Mouse (Mus musculus) hematopoietic multipotent progenitor cell, adult 10-12 weeks (in vitro differentiated cells): ENCODE results near the gene Il17d. TPM values are rescaled to one million over a fixed set of nuclear protein-coding genes. Genes with fewer than 3 reads are reported as not detected.

Experiments
- polyA plus RNA-seq: library from polyadenylated mRNA; stranded (reverse); fragments of >175 nt; gene quantifications from 2 replicates; pipeline ENCODE4 v1.2.3, GENCODE M21; 2012; ENCODE audit warnings: low replicate concordance

Gene Il17d
- polyA plus RNA-seq: 0.27 and 1.1 TPM in 2 replicates

DNA sequence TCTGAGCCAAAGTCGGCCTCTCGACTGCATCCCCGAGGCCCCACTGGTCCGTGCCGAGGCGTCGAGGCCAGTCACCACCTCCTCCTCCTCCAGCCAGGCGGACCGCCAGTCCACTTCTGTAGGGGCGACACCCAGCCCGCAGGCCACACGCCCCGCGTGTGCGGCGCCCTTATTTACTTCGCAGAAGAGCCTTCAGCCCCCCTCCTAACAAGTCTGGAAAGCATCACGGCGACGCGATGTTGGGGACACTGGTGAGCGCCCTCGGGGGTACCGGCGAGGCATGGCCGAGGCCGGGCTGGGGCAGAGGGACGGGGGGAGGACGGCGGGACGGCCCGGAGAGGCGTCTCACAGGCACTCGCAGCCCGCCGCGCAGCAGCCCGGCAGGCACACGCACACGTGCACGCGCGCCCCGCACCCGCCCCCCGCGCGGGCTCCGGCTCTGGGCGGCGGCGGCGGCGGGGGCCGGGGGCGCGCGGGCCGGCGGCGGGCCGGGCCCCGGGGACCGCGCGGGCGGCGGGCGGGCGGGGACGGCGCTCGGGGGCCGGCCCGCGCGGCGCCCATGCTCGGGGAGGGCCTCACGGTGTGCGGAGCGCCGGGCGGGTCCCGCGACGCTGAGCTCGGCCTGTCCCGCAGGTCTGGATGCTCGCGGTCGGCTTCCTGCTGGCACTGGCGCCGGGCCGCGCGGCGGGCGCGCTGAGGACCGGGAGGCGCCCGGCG, at the start of gene Il17d:
Il17d (plus strand) TSS at position 107 of the 717 bp plus-strand sequence.

GRCm38 (mm10) chr14:57571155-57572133, 46.9 kb downstream of the Il17d start, which contains the start of gene Eef1akmt1:
Gene Eef1akmt1, minus strand, starts transcription at chr14:57571612.

Other genes with a start within 250 kb of the Il17d start
- gene Cryl1, start 126.2 kb upstream of the Il17d start, polyA plus RNA-seq: 5.7 and 9.6 TPM in 2 replicates
- 3.3 and 3.6 TPM in 2 replicates for gene Ift88, start 100.7 kb upstream of the Il17d start, polyA plus RNA-seq
- gene Eef1akmt1, start 46.8 kb downstream of the Il17d start, polyA plus RNA-seq: 1.5 and 2.4 TPM in 2 replicates
- gene Xpo4, start 140.7 kb downstream of the Il17d start, polyA plus RNA-seq: 1.7 and 9.6 TPM in 2 replicates
- gene Gm49361, start 221.3 kb downstream of the Il17d start, polyA plus RNA-seq: not detected in 2 replicates
- 55.5 and 104 TPM in 2 replicates for gene Lats2, start 233.6 kb downstream of the Il17d start, polyA plus RNA-seq